In genomic region chr19:38124401-38125218, GRCm38 (mm10) we compare ENCODE assay signal across 7 mouse cellular contexts. TPM values are rescaled to one million over a fixed set of nuclear protein-coding genes. Genes with fewer than 3 reads are reported as not detected.
DNase-seq lines count a peak whose midpoint lies in the region; ATAC-seq and TF ChIP-seq lines count a peak whose summit lies in the region.

No protein-coding gene starts in this region.

- no peak for TF ChIP-seq CTCF in bone marrow macrophage, adult 2 months (IDR thresholded peaks at IDR 0.05; ENCODE audit: low read depth, low read length)
- TF ChIP-seq CTCF in gastrocnemius, adult 2 months (IDR thresholded peaks at IDR 0.05) = no peak
- no peak for TF ChIP-seq CTCF in liver, embryonic 14.5 days (IDR thresholded peaks at IDR 0.05; ENCODE audit: low read depth)

- TF ChIP-seq EP300 in liver, embryonic 14.5 days (IDR thresholded peaks at IDR 0.05; ENCODE audit: low read depth) = no peak

- no peaks in the 10 kb centered on the region for H3K9me3 ChIP-seq in hindbrain, embryonic 13.5 days
- no peaks in the 10 kb centered on the region for H3K9me3 ChIP-seq in liver, embryonic 14.5 days (ENCODE audit: control insufficient read depth, low read length)
- H3K9me3 ChIP-seq in neural tube, embryonic 13.5 days = no peaks in the 10 kb centered on the region

- H3K9ac ChIP-seq in hindbrain, embryonic 13.5 days = peak overlapping the region; percentile 67
- peak overlapping the region; percentile 45 for H3K9ac ChIP-seq in liver, embryonic 14.5 days (replicated peaks)
- H3K9ac ChIP-seq in neural tube, embryonic 13.5 days = peak overlapping the region; percentile 73

- DNase-seq in Muller cell, postnatal 12 days (ENCODE audit: inconsistent ontology term) = peak; percentile 27
- DNase-seq in gastrocnemius, adult 2 months = peak; percentile 45
- peak in 1 of 3 experiments; percentile 6 for DNase-seq in liver, embryonic 14.5 days (ENCODE audit: low read depth in 3 of 3, low spot score in 3 of 3)
- DNase-seq in c-Kit-positive CD71-positive TER-119-positive erythroid progenitor cells, embryonic 14.5 days (ENCODE audit: low spot score) = no peak

- H3K4me3 ChIP-seq in bone marrow macrophage, adult 2 months (ENCODE audit: insufficient read depth, low read length) = 0 out of 2 replicates have a peak overlapping the region, but pooled peaks have one; percentile 10
- H3K4me3 ChIP-seq in gastrocnemius, adult 2 months = peak overlapping the region; percentile 69
- H3K4me3 ChIP-seq in hindbrain, embryonic 13.5 days = peak overlapping the region; percentile 57
- H3K4me3 ChIP-seq in liver, embryonic 14.5 days (ENCODE audit: insufficient read depth in 1 of 2, low read depth in 2 of 2, low read length in 2 of 2) = peak overlapping the region; percentile 43 to 67
- H3K4me3 ChIP-seq in neural tube, embryonic 13.5 days = peak overlapping the region; percentile 53

- H3K4me1 ChIP-seq in bone marrow macrophage, adult 2 months (ENCODE audit: control insufficient read depth, insufficient read depth, low read length) = no peaks in the 10 kb centered on the region
- peaks cover 3% of the 10 kb centered on the region; the same call in 1 of the 2 replicates for H3K4me1 ChIP-seq in hindbrain, embryonic 13.5 days (replicated peaks)
- H3K4me1 ChIP-seq in liver, embryonic 14.5 days (replicated peaks; ENCODE audit: control insufficient read depth in 2 of 2, insufficient read depth in 2 of 2, low read length in 1 of 2) = 0 out of 4 replicates have a peak, but pooled peaks cover 0 to 2% of the 10 kb centered on the region in 2 experiments
- peaks cover 5% of the 10 kb centered on the region; the same call in 1 of the 2 replicates for H3K4me1 ChIP-seq in neural tube, embryonic 13.5 days (replicated peaks)

- WGBS in hindbrain, embryonic 13.5 days = 1% methylated on average over 51 of the region's 77 CpGs
- WGBS in liver, embryonic 14.5 days (ENCODE audit: insufficient replicate concordance) = 1% methylated on average over 63 of the region's 77 CpGs
- 2% methylated on average over 60 of the region's 77 CpGs for WGBS in neural tube, embryonic 13.5 days

- peak; percentile 80 for ATAC-seq in hindbrain, embryonic 13.5 days (ENCODE audit: low FRiP score)
- peak; percentile 67 for ATAC-seq in liver, embryonic 14.5 days (ENCODE audit: insufficient read depth)
- peak; percentile 80 for ATAC-seq in neural tube, embryonic 13.5 days (ENCODE audit: low read depth)

- intact Hi-C loops in gastrocnemius, adult 2 months (cut with DNase I) = no loop called here

- peak overlapping the region; percentile 82 for H3K4me2 ChIP-seq in hindbrain, embryonic 13.5 days
- H3K4me2 ChIP-seq in liver, embryonic 14.5 days (ENCODE audit: low read depth) = peak overlapping the region; percentile 48
- H3K4me2 ChIP-seq in neural tube, embryonic 13.5 days = peak overlapping the region; percentile 80

- H3K27ac ChIP-seq in bone marrow macrophage, adult 2 months (ENCODE audit: insufficient read depth, low read depth, low read length) = no peak overlapping the region
- peak overlapping the region; percentile 31; the same call in 1 of the 2 replicates for H3K27ac ChIP-seq in gastrocnemius, adult 2 months
- no peak overlapping the region for H3K27ac ChIP-seq in hindbrain, embryonic 13.5 days
- peak overlapping the region; percentile 59 for H3K27ac ChIP-seq in liver, embryonic 14.5 days
- no peak overlapping the region for H3K27ac ChIP-seq in neural tube, embryonic 13.5 days (replicated peaks)

- no peak for TF ChIP-seq POLR2A in bone marrow macrophage, adult 2 months (IDR thresholded peaks at IDR 0.05; ENCODE audit: borderline replicate concordance, low read depth, low read length)

- H3K36me3 ChIP-seq in hindbrain, embryonic 13.5 days = no peaks in the 10 kb centered on the region
- H3K36me3 ChIP-seq in liver, embryonic 14.5 days (replicated peaks; ENCODE audit: control insufficient read depth, insufficient read depth, low read depth) = no peaks in the 10 kb centered on the region
- no peaks in the 10 kb centered on the region for H3K36me3 ChIP-seq in neural tube, embryonic 13.5 days

- peaks cover 42% of the 10 kb centered on the region for H3K27me3 ChIP-seq in hindbrain, embryonic 13.5 days
- H3K27me3 ChIP-seq in liver, embryonic 14.5 days (ENCODE audit: control insufficient read depth, insufficient read depth, low read length) = peaks cover 18% of the 10 kb centered on the region
- peaks cover 42% of the 10 kb centered on the region for H3K27me3 ChIP-seq in neural tube, embryonic 13.5 days

RNA-seq across cellular contexts. Expression of gene Rbp4, which starts 0.5 kb away (rescaled TPM):
- polyA plus RNA-seq in bone marrow macrophage, adult 2 months (2012; ENCODE audit: insufficient read depth, insufficient read length, missing spikeins) = not detected in 2 replicates
- total RNA-seq in gastrocnemius, adult 2 months (2021) = 1 to 10 TPM; 1.1 to 1.7 TPM
- polyA plus RNA-seq in hindbrain, embryonic 13.5 days (2015; fragmentation: Nextera tagmentation; extraction: Ambion mirVana) = 2.7 and 5.5 TPM in 2 replicates
- 690 and 801 TPM in 2 replicates for polyA plus RNA-seq in liver, embryonic 14.5 days (2012; rRNA removed)
- polyA plus RNA-seq in liver, embryonic 14.5 days (2014; fragmentation: Nextera tagmentation; extraction: Ambion mirVana) = 1,536 and 1,785 TPM in 2 replicates
- polyA plus RNA-seq in neural tube, embryonic 13.5 days (2015; fragmentation: Nextera tagmentation; extraction: Ambion mirVana) = 2.9 and 4.6 TPM in 2 replicates

RNA-seq across cellular contexts. Expression of gene Pde6c, which starts 8.0 kb away (rescaled TPM):
- not detected in 2 replicates for polyA plus RNA-seq in bone marrow macrophage, adult 2 months (2012; ENCODE audit: insufficient read depth, insufficient read length, missing spikeins)
- not detected for total RNA-seq in gastrocnemius, adult 2 months (2021)
- polyA plus RNA-seq in hindbrain, embryonic 13.5 days (2015; fragmentation: Nextera tagmentation; extraction: Ambion mirVana) = 0.30 and 0.47 TPM in 2 replicates
- polyA plus RNA-seq in liver, embryonic 14.5 days (2012; rRNA removed) = 2.1 and 4.1 TPM in 2 replicates
- polyA plus RNA-seq in liver, embryonic 14.5 days (2014; fragmentation: Nextera tagmentation; extraction: Ambion mirVana) = 4.2 TPM in 2 replicates
- 0.14 TPM in 1 of 2 replicates, not detected in the other for polyA plus RNA-seq in neural tube, embryonic 13.5 days (2015; fragmentation: Nextera tagmentation; extraction: Ambion mirVana)

RNA-seq across cellular contexts. Expression of gene Ffar4, which starts 27.7 kb away (rescaled TPM):
- 0.57 TPM in 1 of 2 replicates, not detected in the other for polyA plus RNA-seq in bone marrow macrophage, adult 2 months (2012; ENCODE audit: insufficient read depth, insufficient read length, missing spikeins)
- total RNA-seq in gastrocnemius, adult 2 months (2021) = not detected
- not detected in 2 replicates for polyA plus RNA-seq in hindbrain, embryonic 13.5 days (2015; fragmentation: Nextera tagmentation; extraction: Ambion mirVana)
- 0.04 and 0.07 TPM in 2 replicates for polyA plus RNA-seq in liver, embryonic 14.5 days (2012; rRNA removed)
- polyA plus RNA-seq in liver, embryonic 14.5 days (2014; fragmentation: Nextera tagmentation; extraction: Ambion mirVana) = not detected in 2 replicates
- not detected in 2 replicates for polyA plus RNA-seq in neural tube, embryonic 13.5 days (2015; fragmentation: Nextera tagmentation; extraction: Ambion mirVana)

Comparison
In these comparisons a context has a peak if more than half of its experiments do, and no peak if none do; other contexts are left out.
1. H3K27ac ChIP-seq: peak in gastrocnemius, adult 2 months (single experiment) and liver, embryonic 14.5 days (single experiment); none in bone marrow macrophage, adult 2 months (single experiment), hindbrain, embryonic 13.5 days (single experiment) and neural tube, embryonic 13.5 days (single experiment).
2. H3K4me3 ChIP-seq: peak in every context shown above with its lines; median percentile 69 in gastrocnemius, adult 2 months; 57 in hindbrain, embryonic 13.5 days; 55 in liver, embryonic 14.5 days; 53 in neural tube, embryonic 13.5 days; 10 in bone marrow macrophage, adult 2 months.
3. RNA of gene Rbp4, which starts 0.5 kb away (polyA plus RNA-seq): 690 to 1,785 TPM in liver, embryonic 14.5 days; 2.9 to 4.6 TPM in neural tube, embryonic 13.5 days, 2.7 to 5.5 TPM in hindbrain, embryonic 13.5 days and not detected in bone marrow macrophage, adult 2 months; every median in the first group is over 100 times any median in the second.
4. Peak in every context shown above with its lines, with median percentiles within 50 percentile points of each other: ATAC-seq, H3K4me2 ChIP-seq and H3K9ac ChIP-seq.